Mouse (Mus musculus): ENCODE results near the gene Unc119b. TPM values are rescaled to one million over a fixed set of nuclear protein-coding genes. Genes with fewer than 3 reads are reported as not detected.
"Not testable (repeated sequence)": the region's sequence is repeated elsewhere in the genome, so short reads cannot be mapped to it uniquely, and the experiment has no call there.

The Unc119b gene
- total RNA-seq, 2 experiments from 2014 or later, result 10.2 to 12.9 TPM

GRCm38 (mm10) chr5:115158040-115158983 lies 23.5 kb upstream of the Unc119b start, which contains the start of gene Mlec:
TSS of gene Mlec (minus strand) at chr5:115158179.
- DNase-seq, result peak; percentile 100

GRCm38 (mm10) chr5:115156933-115157589 lies 22.3 kb upstream of the Unc119b start:
- DNase-seq, result no peak

- DNase-seq, result no peak
These were observed 21.6 kb upstream of the Unc119b start for GRCm38 (mm10) chr5:115156401-115156800.

GRCm38 (mm10) chr5:115155831-115156230 lies 21.1 kb upstream of the Unc119b start:
- no peak for DNase-seq

GRCm38 (mm10) chr5:115155156-115155631 lies 20.4 kb upstream of the Unc119b start:
- DNase-seq, result peak; percentile 49

- DNase-seq, result no peak
These were observed 17.6 kb upstream of the Unc119b start for GRCm38 (mm10) chr5:115152132-115152956.

- DNase-seq, result no peak
These were observed 16.7 kb upstream of the Unc119b start for GRCm38 (mm10) chr5:115151457-115151856.

- no peak for DNase-seq
These were observed 16.2 kb upstream of the Unc119b start for GRCm38 (mm10) chr5:115150991-115151390.

- DNase-seq, result no peak
These were observed 15.1 kb upstream of the Unc119b start for GRCm38 (mm10) chr5:115149675-115150459.

GRCm38 (mm10) chr5:115148872-115149271 lies 14.1 kb upstream of the Unc119b start:
- not testable (repeated sequence) for DNase-seq

- no peak for DNase-seq
These were observed 13.6 kb upstream of the Unc119b start for GRCm38 (mm10) chr5:115148378-115148777.

- DNase-seq, result no peak
These were observed 12.6 kb upstream of the Unc119b start for GRCm38 (mm10) chr5:115147388-115147787.

GRCm38 (mm10) chr5:115146747-115147130 lies 12.0 kb upstream of the Unc119b start:
- DNase-seq, result peak; percentile 61

- peak; percentile 59 for DNase-seq
These were observed 11.4 kb upstream of the Unc119b start for GRCm38 (mm10) chr5:115145976-115146746.

- DNase-seq, result no peak
These were observed 10.6 kb upstream of the Unc119b start for GRCm38 (mm10) chr5:115145253-115145968.

- no peak for DNase-seq
These were observed 9.7 kb upstream of the Unc119b start for GRCm38 (mm10) chr5:115144471-115144870.

GRCm38 (mm10) chr5:115143552-115143951 lies 8.8 kb upstream of the Unc119b start:
- DNase-seq, result peak; percentile 45

GRCm38 (mm10) chr5:115142166-115142697 lies 7.5 kb upstream of the Unc119b start:
- no peak for DNase-seq

GRCm38 (mm10) chr5:115140726-115141125 lies 6.0 kb upstream of the Unc119b start:
- DNase-seq, result no peak

Measured in gastrocnemius, postnatal 25 days (tissue).